Mouse (Mus musculus): ENCODE measurements around the gene Ppp1r3d.

- TF ChIP-seq EP300 (optimal IDR thresholded peaks at IDR 0.05) (no peak), CTCF (IDR thresholded peaks at IDR 0.05; ENCODE audit: low read depth) (no peak)
Observed at GRCm38 (mm10) chr2:178430231-178430630, 16.0 kb upstream of the Ppp1r3d start, which contains the start of gene Cdh26.

Data from stomach, postnatal 0 days (tissue).